Mouse (Mus musculus) myocyte (in vitro differentiated cells): ENCODE measurements at regions not wholly inside any gene's neighbourhood (a gene's known extent, or its start where the extent isn't known, plus 50 kb on each side); places are given as distances from the start of the nearest gene placed in this dataset.

Experiments
- H3K27me3 ChIP-seq: one replicate; pipeline ENCODE4 v1.6.1; 2011; ENCODE audit not compliant: control insufficient read depth, insufficient read depth, insufficient read length
- H3K36me3 ChIP-seq: one replicate; pipeline ENCODE4 v1.6.1; 2011; ENCODE audit not compliant: control insufficient read depth, insufficient read depth
- H3K4me2 ChIP-seq: one replicate; pipeline ENCODE4 v1.6.1; 2011; ENCODE audit warnings: low read depth, control low read depth
- H3K4me3 ChIP-seq: one replicate; pipeline ENCODE4 v1.5.1; 2011; ENCODE audit warnings: mild to moderate bottlenecking, control low read depth, moderate library complexity
- H3K79me2 ChIP-seq: one replicate; pipeline ENCODE4 v1.6.1; 2011; ENCODE audit not compliant: control insufficient read depth, insufficient read depth
- H3ac ChIP-seq: one replicate; pipeline ENCODE4 v1.6.1; 2011; ENCODE audit not compliant: control insufficient read depth, insufficient read length
- CEBPB ChIP-seq: IDR thresholded peaks from 2 replicates; pipeline ENCODE4 v1.6.1; 2011; ENCODE audit warnings: mild to moderate bottlenecking, moderate library complexity; ENCODE audit not compliant: poor library complexity, insufficient read depth, severe bottlenecking
- E2F4 ChIP-seq: IDR thresholded peaks from one replicate; pipeline ENCODE4 v1.6.1; 2011; ENCODE audit warnings: mild to moderate bottlenecking, control low read depth, moderate library complexity; ENCODE audit not compliant: insufficient read depth
- MAX ChIP-seq: IDR thresholded peaks from one replicate; pipeline ENCODE4 v1.6.1; 2011; ENCODE audit warnings: low read depth, mild to moderate bottlenecking, control low read depth
- MYOD1 ChIP-seq, 3 experiments: IDR thresholded peaks; one replicate each; pipeline ENCODE4 v1.6.1; 2011; ENCODE audit warnings: control low read depth in 2 of 3, low read depth in 2 of 3, mild to moderate bottlenecking in 2 of 3, moderate library complexity in 1 of 3; ENCODE audit not compliant: insufficient read length in 2 of 3, control insufficient read depth in 1 of 3
- MYOG ChIP-seq, 3 experiments: IDR thresholded peaks; one replicate each; pipeline ENCODE4 v1.6.1; 2011; ENCODE audit warnings: control low read depth in 2 of 3, low read depth in 2 of 3, mild to moderate bottlenecking in 2 of 3; ENCODE audit not compliant: insufficient read length in 2 of 3, control insufficient read depth in 1 of 3, insufficient read depth in 1 of 3
- POLR2A ChIP-seq: IDR thresholded peaks from one replicate; pipeline ENCODE4 v1.6.1; 2011; ENCODE audit warnings: low read depth, mild to moderate bottlenecking, control low read depth, moderate library complexity; ENCODE audit not compliant: insufficient read length
- POLR2AphosphoS2 ChIP-seq: IDR thresholded peaks from one replicate; pipeline ENCODE4 v1.6.1; 2011; ENCODE audit warnings: low read depth, control low read depth; ENCODE audit not compliant: insufficient read length
- REST ChIP-seq: IDR thresholded peaks from one replicate; pipeline ENCODE4 v1.6.1; 2011; ENCODE audit warnings: mild to moderate bottlenecking, control low read depth, moderate library complexity; ENCODE audit not compliant: insufficient read depth, insufficient read length
- SRF ChIP-seq: IDR thresholded peaks from one replicate; pipeline ENCODE4 v1.6.1; 2011; ENCODE audit warnings: low read depth; ENCODE audit not compliant: control insufficient read depth, insufficient read length
- TCF12 ChIP-seq: IDR thresholded peaks from one replicate; pipeline ENCODE4 v1.6.1; 2011; ENCODE audit warnings: mild to moderate bottlenecking, control low read depth; ENCODE audit not compliant: poor library complexity, insufficient read depth, severe bottlenecking
- TCF3 ChIP-seq: IDR thresholded peaks from one replicate; pipeline ENCODE4 v1.6.1; 2011; ENCODE audit warnings: low read depth, control low read depth; ENCODE audit not compliant: insufficient read length
- USF1 ChIP-seq: IDR thresholded peaks from one replicate; pipeline ENCODE4 v1.6.1; 2011; ENCODE audit warnings: low read depth, mild to moderate bottlenecking, control low read depth, moderate library complexity

DNA sequence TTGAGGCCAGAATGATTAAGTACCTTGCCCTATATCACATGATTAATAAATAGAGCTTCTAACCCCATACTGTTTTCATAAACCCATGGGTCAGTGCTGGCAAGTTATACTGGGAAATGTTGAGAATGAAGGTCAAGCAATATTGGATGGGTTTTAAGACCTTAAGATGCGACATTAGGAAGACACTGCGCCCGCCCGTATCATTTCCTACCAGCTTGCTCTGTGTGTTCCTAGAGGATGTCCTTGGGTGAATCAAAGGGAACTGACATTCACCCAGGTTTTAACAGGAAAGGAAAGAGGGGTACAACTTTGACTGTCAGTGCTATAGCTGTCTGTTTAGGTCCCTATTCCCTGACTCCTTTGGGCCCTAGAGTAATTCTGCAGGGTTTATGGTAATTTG, 90.0 kb upstream of the Tnr start:
- no peak overlapping the region for H3K4me2 ChIP-seq
- TF ChIP-seq POLR2AphosphoS2 (no peak), MYOG (IDR thresholded peaks at IDR 0.05; ENCODE audit: control insufficient read depth in 1 of 3, insufficient read depth in 1 of 3, insufficient read length in 2 of 3, low read depth in 2 of 3) (no peak), CEBPB (no peak)
- H3K36me3 ChIP-seq, result no peaks in the 10 kb centered on the region
- no peaks in the 10 kb centered on the region for H3K79me2 ChIP-seq
- H3K27me3 ChIP-seq, result no peaks in the 10 kb centered on the region
- H3ac ChIP-seq, result no peak overlapping the region
- no peak overlapping the region for H3K4me3 ChIP-seq

DNA sequence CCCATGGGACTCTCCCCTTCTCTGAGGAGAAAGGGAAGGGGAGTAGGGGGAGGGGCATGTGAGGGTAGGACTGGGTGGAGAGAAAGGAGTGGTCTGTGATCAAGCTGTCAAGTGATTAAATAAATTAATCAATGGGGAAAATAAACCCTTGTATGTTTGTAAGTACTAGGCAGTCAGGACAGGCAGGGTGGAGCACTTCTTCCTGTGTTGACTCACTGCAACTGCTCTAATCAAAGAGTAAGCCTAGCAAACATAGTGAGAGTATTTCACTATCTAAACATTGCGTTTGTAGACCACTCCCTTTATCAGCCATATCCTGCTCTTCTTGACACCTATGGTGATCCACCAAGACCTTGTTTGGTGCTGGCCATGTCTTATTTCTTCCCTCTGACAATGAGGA, 82.8 kb upstream of the Tnr start:
- Histone ChIP-seq H3K27me3 (no peaks in the 10 kb centered on the region), H3K4me3 (no peak overlapping the region), H3K36me3 (no peaks in the 10 kb centered on the region), H3ac (no peak overlapping the region), H3K79me2 (no peaks in the 10 kb centered on the region), H3K4me2 (no peak overlapping the region)
- no peak for TF ChIP-seq MYOD1 (IDR thresholded peaks at IDR 0.05; ENCODE audit: control insufficient read depth in 1 of 3, insufficient read length in 2 of 3, low read depth in 2 of 3)
- TF ChIP-seq TCF3, result no peak
- TF ChIP-seq POLR2AphosphoS2, result no peak
- TF ChIP-seq USF1, result no peak
- no peak for TF ChIP-seq E2F4
- no peak for TF ChIP-seq CEBPB
- no peak for TF ChIP-seq POLR2A
- no peak for TF ChIP-seq TCF12
- no peak for TF ChIP-seq REST

DNA sequence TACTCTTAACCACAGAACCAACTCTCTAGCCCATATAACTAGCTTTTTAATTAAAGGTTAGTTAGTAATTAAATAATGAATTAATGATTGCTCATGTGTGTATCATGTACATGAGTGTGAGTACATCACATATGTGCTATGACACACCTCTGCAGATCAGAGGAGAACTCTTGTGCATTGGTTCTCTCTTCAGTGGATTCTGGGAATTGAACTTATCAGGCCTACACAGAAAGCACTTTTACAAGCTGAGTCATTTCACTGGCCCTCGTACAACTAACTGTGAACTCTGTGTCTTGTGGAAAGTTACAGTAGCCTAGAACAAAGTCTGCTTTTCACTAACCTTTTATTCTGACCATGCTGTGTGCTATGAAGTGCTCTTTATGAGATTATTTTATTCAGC, 79.5 kb upstream of the Tnr start:
- no peak for TF ChIP-seq USF1
- no peak for TF ChIP-seq MYOG (IDR thresholded peaks at IDR 0.05; ENCODE audit: control insufficient read depth in 1 of 3, insufficient read depth in 1 of 3, insufficient read length in 2 of 3, low read depth in 2 of 3)
- TF ChIP-seq POLR2AphosphoS2, result no peak
- no peak for TF ChIP-seq TCF12
- TF ChIP-seq REST, result no peak
- TF ChIP-seq MYOD1 (IDR thresholded peaks at IDR 0.05; ENCODE audit: control insufficient read depth in 1 of 3, insufficient read length in 2 of 3, low read depth in 2 of 3), result no peak
- TF ChIP-seq CEBPB, result no peak
- no peak for TF ChIP-seq POLR2A
- no peak for TF ChIP-seq E2F4
- no peak for TF ChIP-seq SRF
- no peak for TF ChIP-seq TCF3
- no peak for TF ChIP-seq MAX
- Histone ChIP-seq H3K79me2 (no peaks in the 10 kb centered on the region), H3K36me3 (no peaks in the 10 kb centered on the region), H3ac (no peak overlapping the region), H3K4me2 (no peak overlapping the region), H3K27me3 (no peaks in the 10 kb centered on the region), H3K4me3 (no peak overlapping the region)

DNA sequence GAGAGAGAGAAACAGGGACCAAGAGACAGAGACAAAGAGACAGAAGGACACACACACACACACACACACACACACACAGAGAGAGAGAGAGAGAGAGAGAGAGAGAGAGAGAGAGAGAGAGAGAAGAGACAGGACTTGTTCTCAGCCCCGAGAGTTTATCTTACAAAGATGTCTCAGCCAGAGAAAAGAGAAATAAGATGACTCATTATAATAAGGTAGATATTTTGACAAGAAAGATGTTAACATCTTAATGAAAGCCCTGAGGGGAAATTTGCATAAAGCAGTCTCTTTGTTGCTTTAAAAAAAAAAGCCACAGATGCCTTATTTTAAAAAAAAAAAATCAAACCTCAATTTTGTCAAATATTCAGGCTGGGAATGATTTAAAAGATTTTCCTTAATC, 78.1 kb upstream of the Tnr start:
- H3K36me3 ChIP-seq, result no peaks in the 10 kb centered on the region
- no peaks in the 10 kb centered on the region for H3K79me2 ChIP-seq
- TF ChIP-seq MYOG (IDR thresholded peaks at IDR 0.05; ENCODE audit: control insufficient read depth in 1 of 3, insufficient read depth in 1 of 3, insufficient read length in 2 of 3, low read depth in 2 of 3), result no peak
- TF ChIP-seq SRF, result no peak
- TF ChIP-seq E2F4, result no peak
- TF ChIP-seq TCF12, result no peak
- TF ChIP-seq MAX, result no peak
- no peak for TF ChIP-seq CEBPB
- TF ChIP-seq REST, result no peak
- no peak for TF ChIP-seq POLR2AphosphoS2
- TF ChIP-seq POLR2A, result no peak
- no peak for TF ChIP-seq USF1
- TF ChIP-seq MYOD1 (IDR thresholded peaks at IDR 0.05; ENCODE audit: control insufficient read depth in 1 of 3, insufficient read length in 2 of 3, low read depth in 2 of 3), result no peak
- TF ChIP-seq TCF3, result no peak
- H3K27me3 ChIP-seq, result no peaks in the 10 kb centered on the region
- H3ac ChIP-seq, result no peak overlapping the region
- H3K4me2 ChIP-seq, result no peak overlapping the region
- no peak overlapping the region for H3K4me3 ChIP-seq

DNA sequence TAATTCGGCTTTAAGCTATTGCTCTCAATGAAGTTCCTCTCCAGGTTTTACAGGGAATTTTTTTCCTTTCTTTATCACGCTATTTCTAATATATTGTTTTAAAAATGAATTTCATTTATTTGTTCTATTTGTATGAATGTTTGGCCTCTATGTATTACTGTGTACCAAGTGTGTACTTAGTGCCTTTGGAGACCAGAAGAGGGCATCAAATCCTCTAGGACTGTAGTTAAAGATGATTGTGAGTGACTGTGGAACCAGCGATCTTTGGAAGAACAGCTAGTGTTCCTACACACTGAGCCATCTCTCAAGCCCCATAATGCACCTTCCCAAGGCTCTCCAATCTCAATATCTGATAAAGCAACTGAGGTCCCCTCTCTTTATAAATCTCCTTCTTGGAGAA, 72.1 kb upstream of the Tnr start:
- Histone ChIP-seq H3K4me2 (no peak overlapping the region), H3K27me3 (no peaks in the 10 kb centered on the region), H3K36me3 (no peaks in the 10 kb centered on the region), H3K79me2 (no peaks in the 10 kb centered on the region), H3ac (no peak overlapping the region), H3K4me3 (no peak overlapping the region)
- no peak for TF ChIP-seq MYOG (IDR thresholded peaks at IDR 0.05; ENCODE audit: control insufficient read depth in 1 of 3, insufficient read depth in 1 of 3, insufficient read length in 2 of 3, low read depth in 2 of 3)
- TF ChIP-seq TCF3, result no peak
- TF ChIP-seq REST, result no peak
- TF ChIP-seq POLR2AphosphoS2, result no peak
- TF ChIP-seq CEBPB, result no peak
- TF ChIP-seq POLR2A, result no peak
- TF ChIP-seq USF1, result no peak
- TF ChIP-seq MAX, result no peak
- TF ChIP-seq TCF12, result no peak
- no peak for TF ChIP-seq SRF
- no peak for TF ChIP-seq MYOD1 (IDR thresholded peaks at IDR 0.05; ENCODE audit: control insufficient read depth in 1 of 3, insufficient read length in 2 of 3, low read depth in 2 of 3)
- no peak for TF ChIP-seq E2F4
